Mouse (Mus musculus) layer of hippocampus, postnatal 14 days (tissue): Measurements from ENCODE around the gene Lrrc8b. TPM values are rescaled to one million over a fixed set of nuclear protein-coding genes. Genes with fewer than 3 reads are reported as not detected.
A peak's percentile ranks its signal among the peaks of the same experiment; 100 is the strongest.

Experiments
- DNase-seq, 2 experiments: peaks; one replicate each; pipeline ENCODE4 v3.0.0; 2021 to 2022; ENCODE audit warnings: low spot score in 2 of 2, mixed read lengths in 1 of 2
- total RNA-seq, 2 experiments: library from RNA; stranded (reverse); gene quantifications; 2 replicates each; pipeline ENCODE4 v1.2.3; 2021

Gene Lrrc8b
- total RNA-seq, 2 experiments from 2014 or later: 80.1 to 81.4 TPM

- DNase-seq: no peak
Measured at GRCm38 (mm10) chr5:105479673-105480072, 64.1 kb downstream of the Lrrc8b start.

GRCm38 (mm10) chr5:105480561-105480960, 65.0 kb downstream of the Lrrc8b start:
- DNase-seq: no peak

- no peak for DNase-seq
Measured at GRCm38 (mm10) chr5:105483632-105484031, 68.1 kb downstream of the Lrrc8b start.

GRCm38 (mm10) chr5:105484247-105484646, 68.7 kb downstream of the Lrrc8b start:
- DNase-seq: peak in 1 of 2 experiments; percentile 49

GRCm38 (mm10) chr5:105484891-105485290, 69.3 kb downstream of the Lrrc8b start:
- no peak for DNase-seq

GRCm38 (mm10) chr5:105490211-105490610, 74.6 kb downstream of the Lrrc8b start:
- DNase-seq: no peak

GRCm38 (mm10) chr5:105491389-105491788, 75.8 kb downstream of the Lrrc8b start:
- DNase-seq: peak in 1 of 2 experiments; percentile 71

- peak in 1 of 2 experiments; percentile 65 for DNase-seq
Measured at GRCm38 (mm10) chr5:105492367-105493246, 77.0 kb downstream of the Lrrc8b start.

GRCm38 (mm10) chr5:105493377-105493776, 77.8 kb downstream of the Lrrc8b start:
- DNase-seq: no peak

GRCm38 (mm10) chr5:105494246-105494917, 78.8 kb downstream of the Lrrc8b start:
- no peak for DNase-seq

- peak; percentile 56 to 69 for DNase-seq
Measured at GRCm38 (mm10) chr5:105494918-105495901, 79.6 kb downstream of the Lrrc8b start.

GRCm38 (mm10) chr5:105496133-105496532, 80.6 kb downstream of the Lrrc8b start:
- no peak for DNase-seq

GRCm38 (mm10) chr5:105496586-105496985, 81.0 kb downstream of the Lrrc8b start:
- DNase-seq: no peak

GRCm38 (mm10) chr5:105498429-105499000, 82.9 kb downstream of the Lrrc8b start:
- DNase-seq: no peak

- no peak for DNase-seq
Measured at GRCm38 (mm10) chr5:105499396-105499795, 83.8 kb downstream of the Lrrc8b start.

- no peak for DNase-seq
Measured at GRCm38 (mm10) chr5:105500132-105501121, 84.9 kb downstream of the Lrrc8b start.

- DNase-seq: no peak
Measured at GRCm38 (mm10) chr5:105501136-105501535, 85.6 kb downstream of the Lrrc8b start.

- DNase-seq: no peak
Measured at GRCm38 (mm10) chr5:105508813-105509212, 93.2 kb downstream of the Lrrc8b start.

GRCm38 (mm10) chr5:105512297-105512696, 96.7 kb downstream of the Lrrc8b start:
- DNase-seq: no peak
